Mouse (Mus musculus) heart, embryonic 13.5 days (tissue): Measurements from ENCODE around the gene Gm11037. TPM values are rescaled to one million over a fixed set of nuclear protein-coding genes. Genes with fewer than 3 reads are reported as not detected.
A peak's percentile ranks its signal among the peaks of the same experiment; 100 is the strongest.
"Not testable (repeated sequence)": the region's sequence is repeated elsewhere in the genome, so short reads cannot be mapped to it uniquely, and the experiment has no call there.

Experiments
- ATAC-seq: fragments of 200-750 bp; cut with Nextera tagmentation; 2 replicates; pipeline ENCODE4 v1.8.0; 2017; ENCODE audit warnings: moderate TSS enrichment; ENCODE audit not compliant: insufficient number of reproducible peaks, low FRiP score, low TSS enrichment; ENCODE audit errors: extremely low read depth
- H3K27ac ChIP-seq: fragments of 300-500 bp; sonication (generic); replicated peaks from 2 replicates; pipeline ENCODE4 v1.5.1; 2015; ENCODE audit warnings: moderate library complexity, mild to moderate bottlenecking, inconsistent platforms
- H3K27me3 ChIP-seq: fragments of 300-500 bp; sonication (generic); replicated peaks from 2 replicates; pipeline ENCODE4 v1.6.1; 2015; ENCODE audit warnings: mild to moderate bottlenecking, inconsistent platforms
- H3K36me3 ChIP-seq: fragments of 300-500 bp; sonication (generic); 2 replicates; pipeline ENCODE4 v1.6.1; 2015; ENCODE audit warnings: mild to moderate bottlenecking, inconsistent platforms
- H3K4me1 ChIP-seq: fragments of 300-500 bp; sonication (generic); 2 replicates; pipeline ENCODE4 v1.6.1; 2015; ENCODE audit warnings: inconsistent platforms
- H3K4me2 ChIP-seq: fragments of 300-500 bp; sonication (generic); 2 replicates; pipeline ENCODE4 v1.6.1; 2015; ENCODE audit warnings: inconsistent platforms, mild to moderate bottlenecking, moderate library complexity
- H3K4me3 ChIP-seq: fragments of 300-500 bp; sonication (generic); 2 replicates; pipeline ENCODE4 v1.5.1; 2015; ENCODE audit warnings: moderate library complexity, mild to moderate bottlenecking, inconsistent platforms
- H3K9ac ChIP-seq: fragments of 300-500 bp; sonication (generic); 2 replicates; pipeline ENCODE4 v1.6.1; 2015; ENCODE audit warnings: inconsistent platforms, mild to moderate bottlenecking, moderate library complexity
- H3K9me3 ChIP-seq: fragments of 300-500 bp; sonication (generic); 2 replicates; pipeline ENCODE4 v1.6.1; 2016; ENCODE audit warnings: inconsistent platforms
- WGBS: fragments of 180-500 bp; shearing (Covaris S2); methylation state at CpG from one replicate; pipeline ENCODE4 v1.1.7; 2015; ENCODE audit warnings: mixed read lengths; 5-methylcytosine and 5-hydroxymethylcytosine counted together
- polyA plus RNA-seq: library from polyadenylated mRNA; unstranded; fragments of >200 nt; fragmentation: Nextera tagmentation; extraction: Ambion mirVana; gene quantifications from 2 replicates; pipeline ENCODE4 v1.2.1, GENCODE M21; 2015

Gm11037 gene
- polyA plus RNA-seq, 1 experiment from 2014 or later: not detected

GRCm38 (mm10) chr2:131104021-131104420, 29.3 kb upstream of the Gm11037 start:
- no peak overlapping the region for H3K4me2 ChIP-seq
- H3K4me3 ChIP-seq: no peak overlapping the region
- 0 out of 2 replicates have a peak overlapping the region, but pooled peaks have one; percentile 28 for H3K27ac ChIP-seq
- no peaks in the 10 kb centered on the region for H3K9me3 ChIP-seq
- H3K36me3 ChIP-seq: no peaks in the 10 kb centered on the region
- H3K27me3 ChIP-seq: no peaks in the 10 kb centered on the region
- no peak overlapping the region for H3K9ac ChIP-seq
- 55% methylated on average over 4 of the region's 4 CpGs for WGBS
- peaks cover 12% of the 10 kb centered on the region for H3K4me1 ChIP-seq
- ATAC-seq: no peak

DNA sequence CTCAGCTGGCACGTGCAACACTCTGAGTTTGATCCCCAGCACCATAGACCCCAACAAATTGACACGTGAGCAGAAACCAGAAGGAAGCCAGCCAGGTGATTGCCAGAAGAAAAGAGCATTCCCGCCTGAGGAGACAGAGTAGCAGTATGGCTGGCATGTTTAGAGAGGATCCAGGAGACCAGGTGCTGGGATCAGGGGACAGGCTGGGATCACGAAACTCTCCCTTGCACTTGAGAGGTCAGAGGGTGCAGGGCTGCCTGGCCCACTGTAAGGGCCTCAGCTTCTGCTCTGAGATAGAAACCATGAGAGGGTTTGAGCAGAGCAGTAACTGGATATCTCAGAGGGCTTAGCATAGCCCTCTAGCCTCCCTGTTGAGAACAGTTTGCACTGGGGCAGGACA, 28.2 kb upstream of the Gm11037 start:
- not testable (repeated sequence) for ATAC-seq, H3K9ac ChIP-seq, H3K27me3 ChIP-seq, H3K36me3 ChIP-seq, H3K4me3 ChIP-seq, H3K4me2 ChIP-seq, H3K27ac ChIP-seq, H3K9me3 ChIP-seq
- peaks cover 12% of the 10 kb centered on the region for H3K4me1 ChIP-seq
- 67% methylated on average over 4 of the region's 4 CpGs for WGBS

- Histone ChIP-seq H3K27me3 (no peaks in the 10 kb centered on the region), H3K4me1 (peaks cover 12% of the 10 kb centered on the region), H3K9ac (no peak overlapping the region), H3K4me2 (no peak overlapping the region), H3K27ac (no peak overlapping the region), H3K4me3 (no peak overlapping the region), H3K9me3 (no peaks in the 10 kb centered on the region), H3K36me3 (no peaks in the 10 kb centered on the region)
- WGBS: 77% methylated on average over 5 of the region's 5 CpGs
- no peak for ATAC-seq
Observed at GRCm38 (mm10) chr2:131105989-131106388, 27.3 kb upstream of the Gm11037 start.

GRCm38 (mm10) chr2:131118968-131119574, 14.2 kb upstream of the Gm11037 start:
- no peak overlapping the region for H3K4me3 ChIP-seq
- H3K27me3 ChIP-seq: no peaks in the 10 kb centered on the region
- no peak overlapping the region for H3K4me2 ChIP-seq
- ATAC-seq: no peak
- no peaks in the 10 kb centered on the region for H3K4me1 ChIP-seq
- no peak overlapping the region for H3K27ac ChIP-seq
- no peaks in the 10 kb centered on the region for H3K36me3 ChIP-seq
- H3K9ac ChIP-seq: no peak overlapping the region
- H3K9me3 ChIP-seq: no peaks in the 10 kb centered on the region
- 64% methylated on average over 2 of the region's 2 CpGs for WGBS

DNA sequence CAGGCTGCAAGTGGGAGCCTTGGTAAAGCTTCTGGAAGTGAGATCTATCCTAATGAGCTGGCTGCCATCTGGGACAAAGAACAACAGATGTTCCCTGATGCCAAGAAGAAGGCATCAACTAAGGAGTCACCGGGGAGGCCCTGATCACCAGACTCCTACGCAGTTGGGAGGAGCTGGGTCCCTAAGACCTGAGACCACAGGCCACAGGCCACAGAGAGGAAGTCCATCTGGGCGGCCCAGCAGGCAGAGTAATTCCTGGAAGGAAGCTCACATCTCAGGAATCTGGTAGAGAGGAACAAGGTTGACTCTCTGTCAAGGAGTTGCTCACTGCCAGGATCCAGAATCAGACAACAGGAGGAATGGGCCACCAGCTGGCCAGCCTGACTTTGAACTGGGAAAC, 9.1 kb upstream of the Gm11037 start:
- no peak for ATAC-seq
- H3K9ac ChIP-seq: no peak overlapping the region
- no peaks in the 10 kb centered on the region for H3K9me3 ChIP-seq
- H3K4me3 ChIP-seq: no peak overlapping the region
- no peak overlapping the region for H3K4me2 ChIP-seq
- no peaks in the 10 kb centered on the region for H3K27me3 ChIP-seq
- H3K27ac ChIP-seq: no peak overlapping the region
- H3K36me3 ChIP-seq: no peaks in the 10 kb centered on the region
- WGBS: 60% methylated on average over 3 of the region's 3 CpGs
- H3K4me1 ChIP-seq: peaks cover 30% of the 10 kb centered on the region

GRCm38 (mm10) chr2:131125157-131125963, 7.9 kb upstream of the Gm11037 start:
- Histone ChIP-seq H3K4me2 (no peak overlapping the region), H3K9me3 (no peaks in the 10 kb centered on the region), H3K4me3 (no peak overlapping the region), H3K9ac (no peak overlapping the region), H3K27ac (no peak overlapping the region), H3K36me3 (no peaks in the 10 kb centered on the region), H3K4me1 (peaks cover 40% of the 10 kb centered on the region), H3K27me3 (no peaks in the 10 kb centered on the region)
- no peak for ATAC-seq
- 86% methylated on average over 9 of the region's 9 CpGs for WGBS

DNA sequence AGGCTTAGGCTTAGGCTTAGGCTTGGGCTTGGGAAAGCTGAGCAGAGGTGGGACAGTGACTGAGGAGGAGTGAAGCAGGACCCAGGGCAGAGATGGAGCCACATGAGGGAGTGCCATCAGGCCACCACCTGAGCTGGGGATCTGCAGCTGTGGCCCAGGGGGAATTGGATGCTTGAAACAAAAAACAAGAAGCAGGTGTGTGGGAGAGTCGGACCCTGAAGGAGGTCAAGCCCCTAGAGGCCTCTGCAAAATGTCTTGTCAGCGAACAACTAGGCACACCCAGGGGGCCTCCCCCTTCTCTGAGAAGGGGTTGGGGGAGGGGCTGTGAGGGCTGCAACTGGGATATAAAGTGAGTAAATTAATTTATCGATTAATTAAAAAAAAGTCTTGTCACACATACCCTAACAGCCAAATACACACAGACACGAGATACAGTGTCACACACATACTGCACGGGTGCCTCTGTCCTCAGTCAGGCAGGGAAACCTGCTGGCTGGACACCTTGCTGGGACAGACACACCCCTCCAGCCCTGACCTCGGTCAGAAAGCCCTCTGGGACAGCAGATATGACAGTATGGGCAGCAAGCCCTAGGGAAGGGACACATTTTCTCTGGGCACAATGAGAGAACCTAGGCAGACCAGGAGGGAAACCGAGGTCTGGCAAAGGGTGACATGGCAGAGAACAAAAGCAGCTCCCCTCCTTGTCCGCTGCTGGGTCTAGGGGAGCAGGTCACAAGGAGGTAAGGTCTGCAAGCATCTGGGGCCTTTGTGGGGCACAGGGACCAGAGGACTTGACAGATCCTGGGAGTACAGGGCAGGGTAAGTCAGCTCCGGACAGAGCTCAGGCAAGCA, 7.1 kb upstream of the Gm11037 start:
- Histone ChIP-seq H3K9me3 (no peaks in the 10 kb centered on the region), H3K36me3 (no peaks in the 10 kb centered on the region), H3K27ac (peak overlapping the region; percentile 83; the same call in 1 of the 2 replicates), H3K4me3 (peak overlapping the region; percentile 68; the same call in 1 of the 2 replicates), H3K27me3 (no peaks in the 10 kb centered on the region), H3K4me2 (peak overlapping the region; percentile 83), H3K9ac (peak overlapping the region; percentile 90), H3K4me1 (peaks cover 40% of the 10 kb centered on the region)
- no peak for ATAC-seq
- 51% methylated on average over 9 of the region's 9 CpGs for WGBS

GRCm38 (mm10) chr2:131127161-131127730, 6.1 kb upstream of the Gm11037 start, which contains the start of gene Hspa12b:
Hspa12b (plus strand) TSS chr2:131127280.
- peaks cover 50% of the 10 kb centered on the region for H3K4me1 ChIP-seq

DNA sequence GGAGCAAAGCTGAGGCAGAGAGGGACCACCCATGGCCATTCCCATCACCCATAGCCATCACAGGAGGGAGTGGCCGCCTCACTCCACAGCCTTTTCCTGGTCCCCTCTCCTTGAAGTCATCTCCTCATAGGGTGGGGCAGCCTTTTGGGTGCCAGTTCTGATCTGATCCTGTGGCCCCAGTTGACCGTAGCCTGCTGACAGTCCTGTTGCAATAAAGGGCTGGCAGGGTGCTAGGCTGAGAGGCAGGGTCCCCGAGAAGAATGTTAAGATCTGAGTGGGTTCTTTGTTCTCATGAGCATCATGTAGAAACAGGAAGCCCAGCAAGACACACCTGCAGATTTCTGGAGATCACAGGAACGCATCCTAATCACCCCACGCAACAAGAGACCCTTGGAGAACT, 5.1 kb upstream of the Gm11037 start:
- Histone ChIP-seq H3K9me3 (no peaks in the 10 kb centered on the region), H3K27ac (0 out of 2 replicates have a peak overlapping the region, but pooled peaks have one; percentile 83), H3K4me2 (peak overlapping the region; percentile 83), H3K36me3 (peaks cover 5% of the 10 kb centered on the region; the same call in 1 of the 2 replicates), H3K4me1 (peaks cover 53% of the 10 kb centered on the region), H3K4me3 (peak overlapping the region; percentile 68), H3K9ac (peak overlapping the region; percentile 90), H3K27me3 (no peaks in the 10 kb centered on the region)
- no peak for ATAC-seq
- 79% methylated on average over 5 of the region's 5 CpGs for WGBS

More at GRCm38 (mm10) chr2:131127161-131127730, 6.1 kb upstream of the Gm11037 start, which contains the start of gene Hspa12b:
- Histone ChIP-seq H3K27me3 (no peaks in the 10 kb centered on the region), H3K27ac (peak within 1 kb of the TSS; percentile 83), H3K4me3 (peak within 1 kb of the TSS; percentile 68), H3K9ac (peak within 1 kb of the TSS; percentile 90), H3K4me2 (peak within 1 kb of the TSS; percentile 83), H3K36me3 (peaks cover 5% of the 10 kb centered on the region; the same call in 1 of the 2 replicates), H3K9me3 (no peaks in the 10 kb centered on the region)
- under 1% methylated on average over 28 of the region's 28 CpGs for WGBS
- ATAC-seq: peak; percentile 90

DNA sequence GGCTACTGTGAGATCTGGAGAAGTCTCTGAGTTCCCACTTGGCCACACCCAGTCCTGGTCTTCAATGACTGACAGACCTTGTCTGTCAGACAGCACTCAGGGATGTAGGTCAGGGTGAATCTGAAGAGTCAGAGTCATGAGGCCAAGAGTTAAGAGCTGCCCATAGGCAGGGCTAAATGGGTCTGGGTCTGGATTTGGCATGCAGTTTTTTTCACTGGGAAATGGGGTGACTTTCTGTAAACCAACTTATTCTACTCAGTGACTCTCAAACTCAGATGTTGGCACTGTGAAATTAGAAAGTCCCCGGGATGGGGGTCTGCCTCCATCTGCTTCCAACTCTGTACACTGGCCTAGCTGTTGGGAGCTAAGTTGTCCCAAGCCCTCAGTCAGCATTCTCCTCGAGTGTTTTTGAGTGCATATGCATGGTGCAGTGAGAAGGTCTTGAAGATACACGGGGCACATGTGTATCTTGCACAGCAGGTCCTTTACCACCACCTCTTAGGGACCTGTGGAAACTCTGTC, 4.6 kb upstream of the Gm11037 start:
- Histone ChIP-seq H3K27ac (no peak overlapping the region), H3K4me1 (peaks cover 57% of the 10 kb centered on the region), H3K36me3 (peaks cover 5% of the 10 kb centered on the region; the same call in 1 of the 2 replicates), H3K9ac (0 out of 2 replicates have a peak overlapping the region, but pooled peaks have one; percentile 11), H3K27me3 (no peaks in the 10 kb centered on the region), H3K9me3 (no peaks in the 10 kb centered on the region), H3K4me2 (peak overlapping the region; percentile 83), H3K4me3 (peak overlapping the region; percentile 68)
- WGBS: 61% methylated on average over 3 of the region's 3 CpGs
- no peak for ATAC-seq
